Mouse (Mus musculus): Measurements from ENCODE around the gene Lrfn2. TPM values are rescaled to one million over a fixed set of nuclear protein-coding genes. Genes with fewer than 3 reads are reported as not detected.

Lrfn2 gene
- polyA plus RNA-seq (2012; rRNA removed): 0.22 and 0.30 TPM in 2 replicates

- WGBS: under 1% methylated on average over 56 of the region's 56 CpGs
- no peaks in the 10 kb centered on the region for H3K27me3 ChIP-seq (replicated peaks; ENCODE audit: control insufficient read depth, insufficient read depth, low read length)
- peak within 1 kb of the TSS; percentile 50 for H3K4me3 ChIP-seq (ENCODE audit: insufficient read depth, low read depth, low read length)
- H3K4me1 ChIP-seq (ENCODE audit: control insufficient read depth, insufficient read depth, low read length): no peaks in the 10 kb centered on the region
- no peak within 1 kb of the TSS for H3K27ac ChIP-seq (ENCODE audit: insufficient read depth, low read depth, low read length)
- TF ChIP-seq POLR2A (IDR thresholded peaks at IDR 0.05; ENCODE audit: low read depth, low read length): no peak
- TF ChIP-seq CTCF (conservative IDR thresholded peaks at IDR 0.05; ENCODE audit: insufficient read depth, insufficient read length, low read depth, low read length): peak; percentile 71
- H3K36me3 ChIP-seq (ENCODE audit: control insufficient read depth, insufficient read depth, low read length): no peaks in the 10 kb centered on the region
- DNase-seq: peak; percentile 77
These were observed at the start of gene Lrfn2 for GRCm38 (mm10) chr17:48931621-48932405. TSS of gene Lrfn2 (plus strand) at chr17:48932379.

- DNase-seq: no peak
- Histone ChIP-seq H3K27ac (ENCODE audit: insufficient read depth, low read depth, low read length) (no peak overlapping the region), H3K36me3 (ENCODE audit: control insufficient read depth, insufficient read depth, low read length) (no peaks in the 10 kb centered on the region), H3K4me1 (ENCODE audit: control insufficient read depth, insufficient read depth, low read length) (no peaks in the 10 kb centered on the region), H3K4me3 (ENCODE audit: insufficient read depth, low read depth, low read length) (no peak overlapping the region), H3K27me3 (replicated peaks; ENCODE audit: control insufficient read depth, insufficient read depth, low read length) (no peaks in the 10 kb centered on the region)
- WGBS: 47% methylated on average over 8 of the region's 8 CpGs
- TF ChIP-seq CTCF (conservative IDR thresholded peaks at IDR 0.05; ENCODE audit: insufficient read depth, insufficient read length, low read depth, low read length) (no peak), POLR2A (IDR thresholded peaks at IDR 0.05; ENCODE audit: low read depth, low read length) (no peak)
These were observed 44.5 kb upstream of the Lrfn2 start for GRCm38 (mm10) chr17:48887472-48888385.

DNA sequence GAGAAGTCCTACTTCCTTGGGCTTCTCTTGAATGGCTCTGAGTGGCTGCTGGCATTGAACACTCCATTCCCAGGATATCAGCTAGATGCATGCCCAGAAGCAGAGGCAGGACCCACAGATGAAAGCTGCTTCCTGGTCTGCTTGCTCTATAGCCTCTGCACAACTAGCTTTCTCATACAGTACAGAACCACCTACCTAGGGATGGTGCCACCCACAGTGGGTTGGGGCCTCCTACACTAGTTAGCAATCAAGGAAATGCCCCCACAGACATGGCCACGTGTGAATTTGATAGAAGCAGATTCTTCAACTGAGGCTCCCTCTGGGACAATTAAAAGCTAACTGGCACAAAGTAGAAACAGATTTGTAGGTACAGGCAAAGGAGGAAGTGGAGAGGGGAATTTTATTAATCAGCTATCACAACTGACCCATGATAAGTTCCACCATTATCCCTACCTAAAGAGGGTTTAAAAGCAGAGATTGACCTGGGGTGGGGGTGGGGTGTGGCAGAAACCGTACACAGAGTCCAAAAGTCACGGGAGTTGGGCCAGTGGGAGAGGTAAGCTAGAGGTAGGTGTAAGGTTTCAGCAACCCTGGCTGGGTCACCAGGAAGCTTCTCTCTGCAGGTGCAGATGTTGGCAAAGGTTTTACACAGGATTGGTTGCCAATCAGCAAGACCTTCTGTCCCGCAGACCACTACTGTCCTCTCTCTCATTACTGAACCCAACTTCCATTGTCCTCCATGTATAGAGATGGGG is 26.7 kb upstream of the Lrfn2 start:
- Histone ChIP-seq H3K27me3 (replicated peaks; ENCODE audit: control insufficient read depth, insufficient read depth, low read length) (no peaks in the 10 kb centered on the region), H3K4me1 (ENCODE audit: control insufficient read depth, insufficient read depth, low read length) (no peaks in the 10 kb centered on the region), H3K4me3 (ENCODE audit: insufficient read depth, low read depth, low read length) (no peak overlapping the region), H3K27ac (ENCODE audit: insufficient read depth, low read depth, low read length) (no peak overlapping the region), H3K36me3 (ENCODE audit: control insufficient read depth, insufficient read depth, low read length) (no peaks in the 10 kb centered on the region)
- 45% methylated on average over 4 of the region's 4 CpGs for WGBS
- DNase-seq: no peak
- TF ChIP-seq CTCF (conservative IDR thresholded peaks at IDR 0.05; ENCODE audit: insufficient read depth, insufficient read length, low read depth, low read length) (no peak), POLR2A (IDR thresholded peaks at IDR 0.05; ENCODE audit: low read depth, low read length) (no peak)

DNA sequence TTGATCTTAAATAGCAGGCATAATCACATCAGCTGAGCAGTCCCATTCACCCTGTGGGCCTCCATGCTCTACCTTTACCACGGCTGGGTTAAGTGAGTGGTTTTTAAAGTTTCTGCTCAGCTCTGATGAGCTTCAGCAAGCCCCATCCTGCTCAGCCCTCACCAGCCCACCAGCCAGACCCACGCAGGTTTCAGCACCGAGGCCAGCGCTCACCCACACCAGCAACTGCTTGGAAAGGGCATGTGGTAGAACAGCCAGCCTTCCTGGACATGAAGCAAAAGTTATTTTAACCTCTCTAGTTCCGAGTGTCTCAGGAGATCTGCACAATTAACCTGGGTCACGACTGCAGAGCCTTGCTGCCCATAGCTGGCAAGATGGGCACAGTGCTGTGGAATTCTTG is 18.7 kb upstream of the Lrfn2 start:
- H3K27me3 ChIP-seq (replicated peaks; ENCODE audit: control insufficient read depth, insufficient read depth, low read length): no peaks in the 10 kb centered on the region
- WGBS: 30% methylated on average over 6 of the region's 6 CpGs
- no peaks in the 10 kb centered on the region for H3K36me3 ChIP-seq (ENCODE audit: control insufficient read depth, insufficient read depth, low read length)
- no peaks in the 10 kb centered on the region for H3K4me1 ChIP-seq (ENCODE audit: control insufficient read depth, insufficient read depth, low read length)
- no peak for DNase-seq
- H3K27ac ChIP-seq (ENCODE audit: insufficient read depth, low read depth, low read length): no peak overlapping the region
- no peak for TF ChIP-seq CTCF (conservative IDR thresholded peaks at IDR 0.05; ENCODE audit: insufficient read depth, insufficient read length, low read depth, low read length)
- TF ChIP-seq POLR2A (IDR thresholded peaks at IDR 0.05; ENCODE audit: low read depth, low read length): no peak
- no peak overlapping the region for H3K4me3 ChIP-seq (ENCODE audit: insufficient read depth, low read depth, low read length)

DNA sequence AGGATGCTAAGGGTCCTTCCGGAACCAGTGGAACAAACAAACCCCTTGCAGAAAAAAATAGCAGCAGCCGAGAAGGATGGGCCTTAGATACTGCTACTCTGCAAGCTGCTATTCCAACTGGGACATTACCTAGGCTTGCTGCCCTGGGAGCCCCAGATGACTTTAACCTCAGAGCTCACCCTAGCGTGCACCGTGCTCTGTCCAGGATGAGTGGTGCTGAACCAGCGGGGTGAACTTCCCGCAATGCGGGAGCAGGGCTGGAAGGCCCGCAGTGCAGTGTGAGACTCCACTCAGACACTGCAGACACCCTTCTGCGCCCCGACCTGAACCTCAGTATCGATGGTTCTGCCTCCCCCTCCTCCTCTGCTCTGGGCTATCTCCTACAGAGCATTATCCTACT is 14.8 kb upstream of the Lrfn2 start:
- Histone ChIP-seq H3K4me1 (ENCODE audit: control insufficient read depth, insufficient read depth, low read length) (no peaks in the 10 kb centered on the region), H3K36me3 (ENCODE audit: control insufficient read depth, insufficient read depth, low read length) (no peaks in the 10 kb centered on the region), H3K27me3 (replicated peaks; ENCODE audit: control insufficient read depth, insufficient read depth, low read length) (no peaks in the 10 kb centered on the region), H3K27ac (ENCODE audit: insufficient read depth, low read depth, low read length) (no peak overlapping the region), H3K4me3 (ENCODE audit: insufficient read depth, low read depth, low read length) (no peak overlapping the region)
- TF ChIP-seq CTCF (conservative IDR thresholded peaks at IDR 0.05; ENCODE audit: insufficient read depth, insufficient read length, low read depth, low read length) (no peak), POLR2A (IDR thresholded peaks at IDR 0.05; ENCODE audit: low read depth, low read length) (no peak)
- no peak for DNase-seq
- WGBS: 9% methylated on average over 11 of the region's 11 CpGs

DNA sequence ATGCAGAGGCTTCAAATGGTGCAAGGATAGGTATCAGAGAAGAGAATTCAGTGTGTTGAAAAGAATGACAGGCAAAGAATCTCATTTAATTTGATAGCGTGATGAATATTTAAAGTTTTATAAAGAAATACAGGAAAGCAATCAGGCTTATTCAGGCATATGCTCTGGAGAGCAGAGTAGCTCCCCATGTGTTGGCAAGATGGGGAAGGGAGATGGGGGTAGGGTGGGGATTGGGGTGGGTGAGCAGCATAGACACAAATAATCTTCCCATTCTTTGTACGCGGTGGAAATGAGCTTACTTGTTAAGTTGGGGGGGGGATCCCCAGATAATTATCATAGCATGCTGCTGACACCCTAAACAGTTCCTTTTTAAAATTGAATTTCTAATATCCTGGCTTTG is 13.7 kb upstream of the Lrfn2 start:
- Histone ChIP-seq H3K4me1 (ENCODE audit: control insufficient read depth, insufficient read depth, low read length) (no peaks in the 10 kb centered on the region), H3K27me3 (replicated peaks; ENCODE audit: control insufficient read depth, insufficient read depth, low read length) (no peaks in the 10 kb centered on the region), H3K27ac (ENCODE audit: insufficient read depth, low read depth, low read length) (no peak overlapping the region), H3K36me3 (ENCODE audit: control insufficient read depth, insufficient read depth, low read length) (no peaks in the 10 kb centered on the region), H3K4me3 (ENCODE audit: insufficient read depth, low read depth, low read length) (no peak overlapping the region)
- no peak for DNase-seq
- TF ChIP-seq POLR2A (IDR thresholded peaks at IDR 0.05; ENCODE audit: low read depth, low read length): no peak
- TF ChIP-seq CTCF (conservative IDR thresholded peaks at IDR 0.05; ENCODE audit: insufficient read depth, insufficient read length, low read depth, low read length): no peak
- 94% methylated on average over 3 of the region's 3 CpGs for WGBS
